Mouse (Mus musculus) natural killer cell, adult 2 months (primary cell): ENCODE data around the gene Mcur1.
A peak's percentile ranks its signal among the peaks of the same experiment; 100 is the strongest.

Source experiments
- DNase-seq, 2 experiments: peaks; one replicate each; pipeline ENCODE4 v3.0.0; 2022; ENCODE audit warnings: low spot score in 2 of 2

The Mcur1 gene

DNA sequence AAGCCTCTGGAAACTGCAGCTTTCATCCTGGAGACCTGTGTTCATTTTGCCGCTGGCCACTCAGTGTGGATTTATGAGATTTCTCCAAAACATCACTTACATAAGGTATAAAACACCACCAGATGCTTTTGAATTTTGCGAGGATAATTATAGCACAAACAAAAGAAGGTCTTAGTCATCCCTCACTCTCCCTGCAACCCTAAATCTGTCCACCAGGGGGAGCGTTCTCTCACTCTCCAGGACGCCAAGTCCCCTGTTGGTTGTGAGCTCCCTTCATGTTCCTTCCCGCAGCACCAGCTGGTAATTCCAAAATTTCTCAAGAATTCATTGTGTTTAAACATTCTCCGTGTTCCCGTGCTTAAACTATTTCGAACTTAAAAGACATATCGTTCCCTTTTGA is 5.4 kb upstream of the Mcur1 start:
- peak; percentile 43 to 65 for DNase-seq

DNA sequence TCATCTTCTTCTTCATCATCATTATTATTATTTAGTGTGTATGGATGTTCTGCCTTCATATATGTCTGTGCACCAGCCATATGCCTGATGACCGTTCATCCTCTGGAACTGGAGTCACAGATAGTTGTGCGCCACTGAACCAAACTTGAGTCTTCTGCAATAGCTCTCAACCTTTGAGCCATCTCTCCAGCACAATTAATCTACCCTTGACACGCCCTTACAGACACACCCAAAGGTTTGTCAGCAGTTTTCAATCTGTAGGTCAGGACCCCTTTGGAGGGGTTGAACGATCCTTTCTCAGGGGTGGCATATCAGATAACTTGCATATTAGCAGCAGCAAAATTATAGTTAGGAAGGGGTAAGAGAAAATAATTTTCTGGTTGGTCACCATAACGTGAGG is 4.7 kb upstream of the Mcur1 start:
- DNase-seq: no peak

DNA sequence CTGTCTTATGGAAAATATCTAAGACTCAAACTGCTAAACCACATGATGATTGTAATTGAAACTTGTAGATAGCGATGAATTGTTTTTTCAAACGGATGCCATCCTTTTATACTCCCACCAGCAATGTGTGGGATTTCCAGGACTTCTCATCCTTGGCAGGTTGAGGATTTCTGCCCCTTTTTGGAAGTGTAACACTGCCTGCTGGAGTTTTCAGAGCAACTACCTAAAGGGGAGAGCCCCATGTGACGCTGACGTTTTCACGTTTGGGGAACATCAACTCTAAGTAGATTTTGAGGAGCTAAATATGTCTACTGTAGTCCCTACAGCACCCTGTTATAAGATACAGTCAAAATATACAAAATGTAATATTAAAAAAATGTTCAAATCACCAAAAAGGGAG is 2.7 kb upstream of the Mcur1 start:
- DNase-seq: no peak

DNA sequence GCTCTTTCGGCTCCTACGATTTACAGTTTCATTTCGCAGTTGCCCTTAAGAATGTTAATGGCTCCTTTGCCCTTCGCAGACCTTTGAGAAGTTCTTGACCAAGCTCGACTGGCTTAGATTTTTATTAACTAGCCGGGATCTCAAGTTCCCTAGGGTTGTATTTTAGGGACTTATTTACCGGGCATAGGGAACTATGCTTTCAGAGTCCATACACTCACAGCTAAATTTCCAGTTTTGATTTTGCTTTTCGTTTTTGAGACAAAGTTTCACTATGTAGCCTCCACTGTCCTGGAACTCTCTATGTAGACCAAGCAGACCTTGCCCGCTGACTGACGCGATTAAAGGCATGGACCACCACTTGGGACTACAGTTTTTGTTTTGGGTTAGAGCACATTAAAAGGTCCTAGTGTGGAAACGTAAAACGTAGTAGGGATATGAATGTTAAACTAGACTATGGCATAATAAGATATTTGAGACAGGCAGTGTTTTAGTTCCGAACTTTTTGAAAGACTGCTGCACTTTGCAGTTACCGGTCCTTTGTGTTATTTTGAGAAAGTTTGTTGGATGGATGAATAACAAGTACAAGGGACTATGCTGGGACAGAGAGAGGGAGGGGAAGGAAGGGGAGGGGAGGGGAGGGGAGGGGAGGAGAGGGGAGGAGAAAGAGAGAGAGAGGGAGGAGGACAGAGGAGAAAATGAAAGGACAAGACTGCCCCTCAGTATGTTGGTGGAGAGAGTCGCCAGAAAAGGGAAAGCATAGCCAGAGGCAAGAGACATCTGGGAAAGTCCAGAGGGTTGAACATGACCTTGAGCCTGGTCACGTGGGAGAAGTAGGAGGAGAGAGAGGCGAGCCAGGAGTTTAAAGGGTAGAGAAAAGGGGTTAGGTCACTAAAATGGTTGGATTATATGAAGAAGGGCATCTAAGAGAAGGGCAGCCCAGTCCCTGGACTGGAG is 744 bp upstream of the Mcur1 start:
- DNase-seq: peak in 1 of 2 experiments; percentile 31

DNA sequence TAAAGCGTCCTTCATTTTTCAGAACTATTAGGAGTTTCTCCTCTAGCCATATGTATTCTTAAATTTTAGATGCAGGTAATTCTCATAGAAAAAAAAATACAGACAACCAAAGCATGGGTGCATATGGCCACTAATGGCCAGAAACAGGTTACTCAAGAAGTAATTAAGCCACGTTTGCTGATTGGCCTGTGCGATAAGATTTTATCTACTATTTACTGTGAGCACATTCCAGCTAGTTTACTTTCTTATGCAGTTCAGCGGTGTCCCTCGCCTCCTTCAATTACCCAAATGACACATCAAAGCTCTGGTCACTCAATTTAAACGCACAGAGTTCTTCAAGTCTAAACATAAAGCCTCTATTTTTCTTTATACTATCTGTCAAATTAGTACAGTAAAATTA is 1.0 kb downstream of the Mcur1 start:
- no peak for DNase-seq

DNA sequence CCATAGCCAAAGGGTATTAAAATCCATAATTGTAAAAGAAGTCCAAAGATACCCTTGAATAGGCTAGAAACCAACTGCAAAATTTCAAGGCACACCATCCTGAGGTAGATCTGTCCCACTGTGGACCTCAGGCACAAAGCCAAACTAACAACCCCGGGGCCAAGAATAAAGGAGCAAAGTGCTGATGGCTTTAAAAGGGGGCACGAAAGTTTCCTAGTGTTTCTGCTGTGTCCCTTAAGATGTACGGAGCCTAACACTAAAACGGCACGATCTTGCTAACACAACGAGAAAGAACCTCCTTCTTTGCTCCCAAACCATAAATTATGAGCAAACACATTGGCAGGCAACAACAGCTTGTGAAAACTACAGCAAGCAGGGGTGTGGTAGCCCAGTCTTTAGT is 1.6 kb downstream of the Mcur1 start:
- no peak for DNase-seq

DNA sequence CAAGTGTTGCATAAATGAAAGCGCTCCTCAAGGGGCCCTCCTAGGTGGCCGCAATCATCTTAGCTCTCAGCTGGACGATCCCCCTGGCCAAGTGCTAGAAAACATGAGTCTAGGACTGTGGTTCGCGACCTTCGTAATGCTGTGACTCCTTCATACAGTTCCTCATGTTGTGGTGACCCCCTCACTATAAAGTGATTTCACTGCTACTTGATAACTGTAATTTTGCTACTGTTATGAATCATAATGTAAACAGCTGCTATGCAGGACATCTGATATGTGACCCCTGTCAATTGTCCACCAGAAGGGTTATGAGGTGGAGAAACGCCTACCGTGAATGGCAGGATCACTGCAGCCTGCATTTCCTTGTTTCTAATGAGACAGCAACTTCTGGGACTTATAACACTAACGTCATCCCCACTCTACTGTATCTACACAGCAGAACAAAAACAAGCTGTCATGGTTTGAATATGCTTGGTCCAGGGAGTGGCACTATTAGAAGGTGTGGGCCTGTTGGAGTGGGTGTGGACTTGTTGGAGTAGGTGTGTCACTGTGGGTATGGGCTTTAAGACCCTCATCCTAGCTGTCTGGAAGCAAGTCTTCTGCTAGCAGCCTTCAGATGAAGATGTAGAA is 3.0 kb downstream of the Mcur1 start:
- no peak for DNase-seq

DNA sequence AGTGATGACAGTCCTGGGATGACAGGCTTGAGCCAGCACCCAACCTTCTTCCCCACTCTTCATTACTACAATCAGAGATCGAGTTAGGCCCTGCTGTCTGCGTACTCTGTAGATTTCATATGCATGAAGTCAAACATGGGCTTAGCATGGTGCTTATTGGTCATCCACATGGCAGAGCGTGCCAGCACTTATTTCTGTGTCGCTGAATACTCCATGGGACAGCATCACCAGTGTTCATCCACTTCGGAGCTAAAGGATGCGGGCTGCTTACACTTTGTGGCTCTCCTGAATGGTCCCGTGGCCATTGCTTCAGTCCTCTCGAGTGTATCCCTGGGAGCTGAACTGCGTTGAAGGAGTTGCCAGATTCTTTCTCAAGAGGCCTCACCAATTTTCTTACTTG is 4.7 kb downstream of the Mcur1 start:
- no peak for DNase-seq

DNA sequence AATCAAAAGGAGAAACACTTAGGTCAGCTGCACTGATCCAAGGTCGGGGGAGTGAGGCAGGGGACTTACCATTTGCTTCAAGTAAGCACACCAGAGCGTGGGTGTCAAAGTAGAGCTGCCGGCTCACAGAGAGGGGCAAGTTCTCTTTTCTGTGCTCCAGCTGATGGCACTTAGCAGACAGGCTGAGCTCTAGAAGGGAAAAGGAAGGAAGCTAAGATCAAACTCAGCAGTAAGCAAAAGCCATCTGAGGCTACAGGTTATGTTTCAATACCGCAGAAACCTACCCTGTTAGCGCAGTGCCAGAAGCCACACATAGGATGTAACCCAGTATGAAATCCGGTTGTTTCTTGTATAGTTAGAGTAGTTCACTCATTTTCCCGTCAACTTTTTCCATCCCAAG is 5.2 kb downstream of the Mcur1 start:
- peak in 1 of 2 experiments; percentile 30 for DNase-seq

DNA sequence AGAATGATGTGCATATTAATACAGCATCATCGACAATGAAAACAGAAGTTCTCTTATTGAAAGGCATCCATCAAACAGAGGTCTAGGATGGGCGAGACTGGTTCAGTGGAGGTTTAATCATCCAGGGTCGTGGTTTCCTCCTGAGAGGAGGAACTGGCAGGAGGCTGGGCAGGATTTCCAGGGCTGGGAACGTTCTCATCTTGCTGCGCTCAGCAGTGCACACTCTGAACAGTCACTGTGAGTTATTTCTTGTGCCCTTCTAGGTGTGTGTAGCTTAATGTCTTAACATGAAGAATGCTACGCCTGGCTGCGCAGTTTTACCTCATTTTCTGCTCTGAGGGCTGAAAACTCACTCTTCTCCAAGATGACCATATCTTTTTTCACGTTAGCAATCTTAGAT is 9.3 kb downstream of the Mcur1 start:
- no peak for DNase-seq

DNA sequence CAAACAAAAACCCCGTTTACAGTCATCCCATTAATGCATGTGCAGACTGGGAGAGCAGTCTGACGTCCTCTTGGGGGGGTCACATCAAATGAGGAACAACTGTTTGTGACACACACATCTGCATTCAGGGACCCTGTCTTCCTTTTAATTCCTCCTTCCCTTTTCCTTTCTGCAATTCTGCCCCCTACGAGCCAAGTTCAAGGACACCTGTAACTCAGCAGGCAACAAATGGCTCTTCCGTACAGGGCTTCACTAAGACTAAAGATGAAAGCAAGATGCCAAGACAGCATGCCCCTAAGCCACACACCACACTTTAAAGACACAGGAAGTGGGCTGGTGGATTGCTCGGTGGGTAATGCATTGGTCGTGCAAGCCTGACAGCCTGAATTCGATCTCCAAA is 10.1 kb downstream of the Mcur1 start:
- DNase-seq: no peak

DNA sequence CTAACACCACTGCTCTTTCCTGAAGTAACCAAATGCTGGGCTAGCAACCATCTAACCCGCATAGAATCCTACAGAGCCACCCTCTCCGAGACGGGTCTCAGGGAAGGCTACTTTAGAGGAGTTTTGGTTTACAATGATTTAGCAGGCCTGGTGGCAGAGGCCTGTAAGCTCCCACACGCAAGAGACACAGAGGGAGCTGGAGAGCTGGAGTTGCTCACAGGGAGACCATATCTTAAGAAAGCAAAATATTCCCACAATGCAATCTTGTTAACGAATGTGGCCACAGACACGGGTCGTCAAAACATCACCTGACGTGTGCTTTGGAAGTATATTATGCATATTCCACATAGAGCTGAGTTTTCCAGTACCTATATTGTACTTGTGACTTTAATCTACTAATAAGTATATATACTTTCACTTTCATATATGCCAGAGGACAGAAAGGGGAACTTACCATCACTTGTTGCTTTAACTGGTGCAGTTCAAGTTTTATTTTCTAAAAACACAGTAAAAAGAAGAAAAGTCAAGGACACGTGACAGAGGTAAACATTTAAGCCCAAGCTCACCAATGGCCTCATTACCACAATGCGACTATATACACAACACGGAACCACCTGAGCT is 10.8 kb downstream of the Mcur1 start:
- no peak for DNase-seq

DNA sequence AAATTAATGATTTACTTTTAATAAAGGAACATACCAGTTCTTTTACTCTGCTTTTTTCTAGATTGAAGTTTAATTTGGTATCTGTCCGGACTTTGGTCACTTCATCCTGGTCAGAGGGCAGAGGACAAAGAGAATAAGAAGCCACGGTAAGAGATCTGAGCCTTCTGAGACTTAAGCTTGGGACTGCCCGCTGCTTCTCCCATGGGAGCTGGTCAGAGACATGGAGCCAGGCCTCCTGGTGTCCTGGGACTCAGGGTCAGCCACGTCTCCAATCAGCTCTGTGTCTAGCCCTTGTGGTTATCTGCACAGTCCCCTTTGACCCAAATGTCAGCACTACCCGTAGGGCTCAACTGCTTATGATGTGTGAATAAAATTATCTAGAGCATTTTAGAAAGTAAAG is 11.4 kb downstream of the Mcur1 start:
- DNase-seq: no peak

DNA sequence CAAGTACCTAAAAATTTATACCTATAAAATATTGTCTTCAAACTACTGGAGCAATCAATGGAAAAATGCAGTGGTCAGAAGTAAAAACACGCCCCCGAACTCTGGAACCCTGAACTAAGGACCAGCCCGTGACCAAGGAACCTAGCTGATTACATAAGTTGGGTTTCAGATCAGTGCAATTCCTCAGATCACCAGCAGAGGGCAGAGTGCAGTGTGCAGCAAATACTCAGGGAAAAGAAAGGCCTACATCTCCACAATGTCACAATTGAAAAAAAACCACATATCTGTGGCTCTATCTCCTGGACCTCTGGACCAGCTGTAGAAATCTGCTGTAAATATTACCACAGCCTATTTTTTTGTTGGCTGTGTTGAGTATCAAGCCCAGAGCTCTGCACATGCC is 13.1 kb downstream of the Mcur1 start:
- peak; percentile 64 to 72 for DNase-seq

DNA sequence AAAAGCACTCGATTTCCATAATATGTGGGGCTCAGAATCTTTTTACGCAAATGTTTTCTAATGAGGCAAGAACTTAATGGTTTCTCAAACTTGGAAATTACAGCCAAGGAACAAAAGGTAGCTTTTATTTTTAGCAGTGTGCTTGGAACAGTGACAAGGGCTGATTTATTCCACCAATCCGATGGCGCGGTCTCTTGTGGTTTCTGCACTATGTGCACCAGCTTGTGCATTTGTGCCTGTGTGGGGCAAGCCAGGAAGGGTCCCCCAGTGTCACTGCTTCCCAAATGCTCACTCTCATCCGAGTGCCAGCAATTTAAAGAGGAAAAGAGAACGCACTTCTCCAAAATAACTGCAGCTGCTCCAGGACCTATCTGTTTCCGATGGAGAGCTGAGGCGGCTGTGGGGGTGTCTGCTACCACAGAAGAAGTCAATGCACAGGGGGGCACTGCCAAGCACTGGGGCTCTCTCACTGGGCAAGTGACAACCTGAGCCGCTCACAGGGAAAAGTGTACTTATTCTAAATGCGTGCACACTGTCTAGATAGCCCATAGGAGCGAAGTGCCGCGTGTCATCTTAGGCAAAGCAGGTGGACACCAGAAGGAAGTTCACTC is 19.7 kb downstream of the Mcur1 start:
- DNase-seq: no peak

DNA sequence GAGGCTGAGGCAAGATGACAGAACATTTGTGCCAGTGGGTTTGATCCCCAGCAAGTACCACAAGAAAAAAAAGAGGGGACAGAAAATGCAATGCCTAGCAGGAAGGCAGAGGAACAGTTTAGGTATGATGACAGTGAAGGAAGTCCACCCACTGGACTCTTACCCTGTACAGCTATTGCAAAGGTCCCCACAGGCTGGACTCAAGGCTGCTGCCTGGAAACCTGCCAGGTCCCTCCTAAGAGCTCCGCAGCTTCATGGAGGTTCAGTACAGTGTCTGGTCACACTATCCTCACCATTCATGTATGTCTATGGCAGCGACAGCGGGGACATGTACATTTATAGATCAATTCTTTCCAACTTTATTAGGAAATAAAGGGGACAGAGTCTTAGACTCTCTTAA is 20.6 kb downstream of the Mcur1 start:
- DNase-seq: no peak

DNA sequence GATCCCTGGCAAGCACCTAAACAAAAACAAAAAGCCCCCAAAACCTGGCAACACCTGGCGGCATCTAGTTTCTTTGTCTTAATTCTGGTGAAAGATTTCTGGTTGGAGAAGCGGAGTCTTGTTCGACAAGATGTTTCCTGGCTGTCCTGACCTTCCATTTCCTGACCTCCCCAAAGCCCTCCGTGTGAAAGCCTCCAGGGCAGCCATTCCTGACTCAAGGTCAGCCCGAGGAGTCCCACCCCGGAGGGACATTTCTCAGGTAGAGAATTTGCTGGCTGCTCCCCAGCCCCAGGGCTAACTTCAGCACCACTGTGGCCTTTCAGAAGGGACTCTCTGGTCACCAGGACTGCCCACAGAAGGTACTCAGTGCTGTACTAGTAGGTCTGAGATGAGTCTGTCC is 22.1 kb downstream of the Mcur1 start:
- DNase-seq: no peak

DNA sequence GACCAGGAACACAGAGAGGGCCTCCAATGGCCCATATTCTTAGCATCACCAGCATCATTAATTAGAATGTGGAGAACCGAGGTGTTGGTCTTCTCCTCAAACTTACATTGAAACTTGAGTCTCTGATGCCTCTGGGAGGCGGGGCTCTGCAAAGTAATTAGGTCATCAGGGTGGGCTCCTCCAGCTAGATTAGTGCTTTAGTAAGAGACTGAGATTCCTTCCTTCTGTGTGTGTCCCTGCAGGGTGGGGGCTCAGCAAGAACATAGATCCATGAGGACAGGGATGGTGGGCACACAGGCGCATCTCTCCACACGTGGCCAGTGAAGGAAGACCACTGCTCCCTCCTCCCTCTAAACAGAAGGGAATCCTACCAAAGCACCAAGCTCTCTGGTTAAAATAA is 26.0 kb downstream of the Mcur1 start:
- DNase-seq: no peak

DNA sequence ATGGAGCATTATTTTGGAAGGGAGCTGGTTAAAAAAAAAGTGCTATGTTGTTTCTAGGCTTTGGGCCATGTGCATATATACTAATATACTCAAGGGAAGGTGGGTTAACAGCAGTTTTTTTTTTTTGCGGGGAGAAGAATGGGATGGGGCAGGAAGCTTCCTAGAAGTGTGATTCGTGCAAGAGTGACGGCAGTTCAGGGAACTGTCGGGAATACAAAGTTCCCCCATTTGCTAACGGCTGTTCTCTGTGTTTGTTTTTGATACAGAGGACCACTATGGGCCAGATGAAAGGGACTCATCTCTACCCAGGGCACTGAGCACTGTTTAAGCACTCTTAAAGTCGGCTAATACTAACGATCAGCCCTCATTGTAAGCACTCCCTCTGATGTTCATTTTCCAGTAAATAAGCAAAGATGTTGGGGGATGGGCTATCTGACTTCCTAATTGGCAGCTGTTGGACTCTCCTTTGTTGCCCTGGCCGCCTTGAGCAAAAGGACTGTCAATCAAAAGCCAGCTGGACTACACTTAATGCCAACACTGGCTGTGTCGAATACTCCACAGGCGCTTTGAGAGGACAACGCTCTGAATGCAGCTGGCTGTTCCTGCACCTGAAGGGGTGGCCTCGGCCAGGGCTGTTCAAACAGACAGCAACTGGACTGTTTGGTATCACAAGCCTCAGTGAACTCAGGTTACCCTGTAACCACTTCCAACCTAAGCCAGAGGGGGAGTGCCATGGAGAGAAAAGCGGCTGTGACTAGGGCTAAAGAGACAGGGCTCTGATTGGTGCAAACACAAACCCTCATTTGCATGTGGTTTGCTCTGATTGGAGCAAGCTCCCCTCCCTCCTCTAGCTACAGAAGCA is 28.9 kb downstream of the Mcur1 start:
- DNase-seq: no peak

DNA sequence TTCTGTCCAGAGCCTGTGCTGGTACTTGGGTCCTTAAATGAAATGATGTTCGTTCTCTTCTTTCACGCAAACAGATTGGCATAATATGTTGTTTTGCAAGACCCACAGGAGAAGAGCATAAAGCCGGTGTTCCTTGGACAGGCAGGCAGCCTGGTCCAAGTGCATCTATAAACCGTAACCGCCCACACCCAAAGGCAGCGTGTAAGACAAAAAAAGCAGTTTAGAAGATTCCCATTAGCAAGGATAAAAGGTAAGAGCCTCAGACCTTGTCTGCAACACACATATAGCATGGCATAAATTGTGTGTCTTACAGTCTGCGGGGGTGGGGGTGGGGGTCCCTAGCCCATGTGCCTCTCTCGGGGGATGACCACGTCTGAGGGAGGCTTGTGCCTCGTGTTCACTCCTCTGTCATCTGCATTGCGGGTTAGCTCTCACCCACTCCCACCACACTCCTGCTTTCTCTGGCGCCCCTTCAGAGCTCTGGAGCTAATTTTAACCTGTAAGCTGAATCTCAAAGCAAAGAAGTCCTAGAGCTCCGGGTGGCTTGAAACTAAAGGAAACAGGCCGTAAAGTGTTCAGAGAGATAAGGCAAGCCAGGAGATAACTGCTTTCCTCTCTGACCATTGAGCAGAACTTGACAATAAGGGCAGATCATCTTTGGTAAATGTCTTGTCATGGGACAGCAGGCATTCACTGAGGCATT is 29.7 kb downstream of the Mcur1 start:
- no peak for DNase-seq

DNA sequence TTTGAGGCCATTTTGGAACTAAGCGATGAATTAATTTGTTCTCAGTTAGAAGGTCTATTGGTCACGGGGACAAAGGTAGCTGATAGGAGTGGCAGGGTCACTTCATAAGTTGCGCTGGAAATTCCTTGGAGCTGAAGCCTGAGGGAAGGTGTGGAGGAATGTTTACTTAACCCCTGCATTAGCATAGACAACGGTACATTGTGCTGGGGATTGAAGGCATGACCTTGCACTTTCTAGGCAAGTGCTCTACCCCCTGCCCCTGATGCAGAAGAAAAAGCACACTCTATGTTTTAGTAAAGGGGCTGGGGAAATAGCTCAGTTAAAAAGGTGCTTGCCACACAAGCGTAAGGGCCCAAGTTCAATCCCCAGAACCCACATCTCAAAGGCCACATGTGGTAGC is 33.7 kb downstream of the Mcur1 start:
- no peak for DNase-seq
